Mouse (Mus musculus): ENCODE results near the gene Smarca2.
"Not testable (repeated sequence)": the region's sequence is repeated elsewhere in the genome, so short reads cannot be mapped to it uniquely, and the experiment has no call there.

The Smarca2 gene

GRCm38 (mm10) chr19:26704545-26705209 is 99.8 kb downstream of the Smarca2 start:
- DNase-seq (ENCODE audit: low spot score) = no peak

DNA sequence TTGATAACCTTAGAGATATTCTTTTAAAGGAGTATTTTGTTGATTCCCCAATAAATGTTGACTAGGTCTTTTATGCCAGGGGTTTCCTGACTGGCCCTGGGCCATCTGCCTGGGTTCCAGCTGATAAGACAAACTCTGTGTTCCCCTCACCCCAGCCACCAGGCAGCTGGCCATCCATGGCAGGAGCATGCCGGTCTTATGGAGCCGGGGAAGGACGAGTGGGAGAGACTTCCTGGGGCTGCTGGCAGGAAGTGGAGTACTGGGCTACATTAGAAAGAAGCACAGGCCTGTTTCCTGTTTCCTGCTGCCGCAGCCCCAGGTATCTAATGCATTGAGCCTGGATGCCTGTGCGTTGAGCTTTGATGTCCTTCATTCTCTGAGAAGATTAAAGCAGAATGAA is 102.1 kb downstream of the Smarca2 start:
- DNase-seq (ENCODE audit: low spot score) = no peak

- DNase-seq (ENCODE audit: low spot score) = no peak
Measured at GRCm38 (mm10) chr19:26709095-26709494, 104.2 kb downstream of the Smarca2 start.

- no peak for DNase-seq (ENCODE audit: low spot score)
Measured at GRCm38 (mm10) chr19:26711268-26711667, 106.4 kb downstream of the Smarca2 start.

DNA sequence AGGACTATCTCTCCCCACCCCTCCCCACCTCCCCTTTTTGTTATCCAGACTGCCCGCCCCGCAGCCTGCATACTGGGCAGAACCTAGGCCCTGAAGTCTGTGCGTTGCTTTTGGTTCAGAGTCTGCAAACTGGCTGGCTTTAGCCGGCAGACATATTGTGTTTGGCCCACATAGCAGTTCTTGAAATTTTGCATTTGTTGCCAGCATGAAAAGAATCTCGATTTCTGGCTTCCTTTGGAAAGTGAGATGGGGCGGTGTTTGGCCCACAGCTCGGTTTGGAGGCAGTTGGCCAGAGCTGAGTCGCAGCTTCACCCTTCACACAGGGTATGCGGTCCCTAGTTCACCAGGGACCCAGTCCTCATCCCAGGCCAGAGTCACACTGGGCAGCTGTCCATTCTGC is 111.4 kb downstream of the Smarca2 start:
- DNase-seq (ENCODE audit: low spot score) = no peak

- DNase-seq (ENCODE audit: low spot score) = peak; percentile 6
Measured at GRCm38 (mm10) chr19:26718221-26718620, 113.4 kb downstream of the Smarca2 start.

GRCm38 (mm10) chr19:26719161-26719560 is 114.3 kb downstream of the Smarca2 start:
- no peak for DNase-seq (ENCODE audit: low spot score)

DNA sequence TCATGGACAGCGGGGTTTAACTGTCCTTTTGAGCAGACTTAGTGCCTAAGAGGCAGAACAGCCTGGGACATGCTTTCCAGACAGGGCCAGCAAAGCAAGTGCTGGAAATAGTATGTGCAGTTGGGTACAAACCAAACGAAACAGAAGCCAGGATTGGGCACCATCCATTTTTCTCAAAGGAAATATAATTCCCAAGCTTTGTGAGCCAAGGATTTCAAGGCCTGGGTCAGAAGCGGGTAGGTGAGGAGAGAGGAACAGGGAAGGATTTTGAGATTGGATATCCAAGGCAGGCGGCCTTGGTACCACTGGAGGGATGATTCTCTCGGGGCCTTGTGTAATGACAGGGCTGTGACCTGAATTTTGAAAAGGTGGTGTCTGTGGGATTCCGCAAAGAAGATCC is 116.9 kb downstream of the Smarca2 start:
- no peak for DNase-seq (ENCODE audit: low spot score)

- DNase-seq (ENCODE audit: low spot score) = no peak
Measured at GRCm38 (mm10) chr19:26723899-26724298, 119.0 kb downstream of the Smarca2 start.

GRCm38 (mm10) chr19:26724626-26725025 is 119.8 kb downstream of the Smarca2 start:
- DNase-seq (ENCODE audit: low spot score) = no peak

DNA sequence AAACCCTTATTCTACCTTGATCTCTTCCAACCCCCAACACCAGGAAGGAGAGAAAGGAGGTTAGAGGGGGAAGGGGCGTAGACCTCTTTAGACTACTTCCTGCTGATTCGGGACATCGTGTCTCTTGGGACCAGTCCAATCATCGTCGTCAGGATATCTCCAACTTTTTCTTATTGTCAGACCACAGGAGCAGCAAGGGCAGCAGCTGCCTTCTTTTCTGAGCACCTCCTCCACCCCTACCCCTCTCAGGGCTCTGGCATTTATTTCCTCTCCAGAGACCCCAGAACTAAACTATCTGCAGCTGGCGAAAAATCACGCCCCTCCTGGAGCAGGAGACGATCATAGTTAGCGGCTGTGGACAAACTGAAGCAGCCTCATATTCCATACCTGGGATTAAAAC is 122.9 kb downstream of the Smarca2 start:
- DNase-seq (ENCODE audit: low spot score) = no peak

DNA sequence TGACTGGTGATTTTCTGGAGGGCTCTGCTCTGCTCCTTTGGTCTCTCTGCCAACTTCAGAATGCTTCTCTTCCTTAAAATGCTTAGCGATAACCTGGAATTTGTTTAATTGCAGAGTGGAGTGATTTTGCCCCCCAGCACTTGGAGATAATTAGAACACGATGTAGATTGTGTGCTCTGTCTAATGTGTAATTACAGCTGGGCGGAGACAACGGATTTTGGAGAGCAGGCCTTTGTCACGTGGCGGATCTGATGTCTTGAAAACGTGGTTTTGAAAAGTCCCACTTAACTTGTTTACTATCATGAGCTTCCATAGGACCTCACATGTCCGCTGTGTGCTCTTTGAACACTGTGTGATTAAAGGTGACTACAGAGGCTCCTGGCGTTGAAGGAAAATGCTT is 125.6 kb downstream of the Smarca2 start:
- DNase-seq (ENCODE audit: low spot score) = no peak

DNA sequence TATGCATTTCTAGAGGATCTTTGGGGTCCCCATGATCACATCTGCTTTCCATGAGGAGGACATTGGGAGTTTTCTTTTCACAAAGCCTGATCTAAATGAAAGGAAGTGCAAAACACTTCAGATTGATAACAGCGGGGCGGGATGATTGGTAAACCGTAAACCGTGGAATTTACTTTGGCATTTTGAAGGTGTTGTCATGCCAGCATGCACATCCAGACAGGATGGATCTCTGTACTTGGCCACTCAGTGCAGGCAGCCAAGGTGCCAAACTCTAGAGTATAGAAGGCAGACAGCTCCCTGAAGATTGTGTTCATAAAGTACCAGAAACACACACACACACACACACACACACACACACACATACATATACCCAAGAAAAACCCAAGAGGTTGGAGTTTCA is 126.3 kb downstream of the Smarca2 start:
- DNase-seq (ENCODE audit: low spot score) = no peak

GRCm38 (mm10) chr19:26731809-26732208 is 127.0 kb downstream of the Smarca2 start:
- no peak for DNase-seq (ENCODE audit: low spot score)

GRCm38 (mm10) chr19:26733055-26733454 is 128.2 kb downstream of the Smarca2 start:
- DNase-seq (ENCODE audit: low spot score) = no peak

- DNase-seq (ENCODE audit: low spot score) = no peak
Measured at GRCm38 (mm10) chr19:26733546-26734100, 128.8 kb downstream of the Smarca2 start.

GRCm38 (mm10) chr19:26734704-26735109 is 129.9 kb downstream of the Smarca2 start:
- no peak for DNase-seq (ENCODE audit: low spot score)

GRCm38 (mm10) chr19:26745021-26745420 is 140.2 kb downstream of the Smarca2 start:
- not testable (repeated sequence) for DNase-seq (ENCODE audit: low spot score)

DNA sequence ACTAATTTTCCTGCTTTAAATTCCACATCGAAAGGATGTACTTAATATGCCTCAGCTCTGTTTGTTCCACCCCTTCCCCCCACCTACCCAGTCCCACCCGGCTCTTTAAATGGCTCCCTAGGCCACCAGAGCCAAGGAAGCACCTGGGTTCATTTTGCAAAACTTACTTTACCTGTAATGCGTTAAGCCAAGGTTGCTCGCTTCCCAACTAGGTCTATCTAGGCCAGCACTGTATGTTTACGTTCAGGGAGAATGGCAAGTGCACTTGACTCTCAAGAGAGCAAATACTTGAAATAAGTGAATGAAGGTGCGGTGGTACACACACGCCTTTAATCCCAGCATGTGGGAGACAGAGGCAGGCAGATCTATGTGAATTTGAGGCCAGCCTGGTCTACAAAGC is 140.7 kb downstream of the Smarca2 start:
- DNase-seq (ENCODE audit: low spot score) = no peak

- DNase-seq (ENCODE audit: low spot score) = no peak
Measured at GRCm38 (mm10) chr19:26746290-26746689, 141.4 kb downstream of the Smarca2 start.

DNA sequence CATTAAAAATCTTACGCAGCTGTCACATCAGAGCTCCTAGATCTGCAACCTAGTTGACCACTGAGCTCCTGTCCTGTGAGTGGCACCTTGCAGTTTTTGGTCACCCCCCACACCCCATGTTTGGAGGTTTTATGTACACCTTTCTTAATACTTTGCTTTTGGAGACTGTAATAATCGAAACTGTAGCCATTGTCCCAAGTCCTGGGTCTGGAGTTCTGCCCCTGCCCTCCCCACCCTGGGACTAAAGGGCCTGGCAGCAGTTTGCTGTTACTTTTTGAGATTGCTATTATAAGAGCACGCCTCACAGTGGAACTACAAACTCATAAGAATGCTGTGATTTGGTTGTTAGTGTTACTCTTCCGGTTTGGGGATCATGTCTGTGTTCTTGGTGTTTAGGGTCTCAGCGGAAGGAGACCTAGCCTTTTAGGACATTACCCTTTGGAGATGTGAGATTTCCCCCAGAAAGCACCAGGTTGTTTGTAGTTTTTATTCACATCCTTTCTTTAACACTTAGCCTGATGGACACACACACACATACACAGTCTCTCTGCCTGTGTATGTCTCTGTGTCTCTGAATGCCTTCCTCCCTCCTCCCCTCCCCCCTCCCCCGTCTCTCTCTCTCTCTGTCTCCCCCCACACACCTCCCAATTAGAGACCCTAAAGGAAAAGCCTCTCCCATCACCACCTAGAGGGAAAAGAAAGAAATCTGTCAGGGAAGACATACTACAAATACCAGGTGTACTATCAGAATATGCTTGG is 142.0 kb downstream of the Smarca2 start:
- no peak for DNase-seq (ENCODE audit: low spot score)

GRCm38 (mm10) chr19:26747571-26748539 is 143.0 kb downstream of the Smarca2 start:
- peak; percentile 41 for DNase-seq (ENCODE audit: low spot score)

Measured in spleen, adult 12 weeks (tissue).